Mouse (Mus musculus): ENCODE measurements at regions not wholly inside any gene's neighbourhood (a gene's known extent, or its start where the extent isn't known, plus 50 kb on each side); places are given as distances from the start of the nearest gene placed in this dataset.
"Not testable (repeated sequence)": the region's sequence is repeated elsewhere in the genome, so short reads cannot be mapped to it uniquely, and the experiment has no call there.

GRCm38 (mm10) chr17:63704991-63705390, 157.9 kb upstream of the Fer start:
- DNase-seq (ENCODE audit: low spot score): no peak

GRCm38 (mm10) chr17:63712937-63713336, 149.9 kb upstream of the Fer start:
- no peak for DNase-seq (ENCODE audit: low spot score)

GRCm38 (mm10) chr17:63715687-63716086, 147.2 kb upstream of the Fer start:
- no peak for DNase-seq (ENCODE audit: low spot score)

- no peak for DNase-seq (ENCODE audit: low spot score)
Observed at GRCm38 (mm10) chr17:63716161-63716560, 146.7 kb upstream of the Fer start.

DNA sequence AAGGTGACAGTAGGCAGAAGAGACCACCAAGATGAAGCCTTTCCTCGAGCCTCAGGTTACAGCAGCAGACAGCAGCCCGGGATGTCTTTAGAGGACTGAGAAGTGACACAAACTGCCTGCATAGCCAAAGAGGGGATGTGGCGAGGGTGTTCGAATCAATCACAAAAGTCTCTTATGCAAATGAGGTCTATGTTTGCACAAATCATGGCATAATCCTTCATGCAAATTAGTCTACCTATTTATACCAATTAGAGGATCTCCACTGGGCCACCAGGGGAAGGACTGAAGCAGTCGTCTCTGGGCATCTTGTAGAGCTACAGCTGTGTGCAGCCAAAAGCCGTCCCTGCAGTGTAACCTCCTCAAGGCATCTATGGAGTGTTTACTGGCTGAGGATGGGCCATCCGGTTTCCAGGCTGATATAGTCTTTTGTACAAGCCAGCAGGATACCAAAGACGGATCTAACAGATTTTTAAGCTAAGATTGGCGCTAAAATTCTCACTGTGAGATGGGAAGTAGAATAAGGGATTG, 145.7 kb upstream of the Fer start:
- DNase-seq (ENCODE audit: low spot score): no peak

DNA sequence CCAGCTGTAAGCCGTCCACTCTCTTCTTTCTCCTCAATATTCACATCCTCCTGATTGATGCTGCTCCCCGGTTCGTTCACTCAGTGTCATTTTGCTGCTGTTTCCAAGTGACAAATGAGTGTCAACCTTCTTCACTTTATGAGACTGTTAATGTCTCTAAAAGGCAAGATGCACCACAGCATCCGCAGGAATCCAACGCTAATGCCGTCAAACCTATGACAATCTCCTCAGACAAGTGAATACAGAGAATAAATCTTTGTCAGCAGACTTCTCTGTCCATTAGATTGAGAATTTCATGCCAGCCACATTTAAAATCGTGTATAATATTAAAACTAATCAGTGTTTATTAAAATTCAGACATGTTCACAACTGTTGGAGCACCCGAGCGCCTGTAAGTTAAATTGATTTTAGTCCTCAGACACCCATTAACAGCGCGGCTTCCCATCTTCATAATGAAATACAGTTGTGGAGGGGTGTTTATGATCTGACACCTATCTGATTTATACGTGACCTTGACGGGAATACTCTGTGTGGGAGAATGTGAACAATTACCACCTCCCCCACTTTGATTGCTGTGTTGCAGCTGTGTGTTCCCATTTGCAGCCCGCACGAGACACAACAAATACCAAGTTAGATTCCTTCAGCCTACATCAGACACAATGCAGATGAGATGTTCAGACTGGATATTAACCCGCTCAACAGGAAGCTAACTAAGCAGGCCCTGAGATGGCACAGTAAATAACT, 143.7 kb upstream of the Fer start:
- no peak for DNase-seq (ENCODE audit: low spot score)

- no peak for DNase-seq (ENCODE audit: low spot score)
Observed at GRCm38 (mm10) chr17:63719771-63720170, 143.1 kb upstream of the Fer start.

GRCm38 (mm10) chr17:63720883-63721282, 142.0 kb upstream of the Fer start:
- DNase-seq (ENCODE audit: low spot score): no peak

- DNase-seq (ENCODE audit: low spot score): no peak
Observed at GRCm38 (mm10) chr17:63722434-63723004, 140.3 kb upstream of the Fer start.

DNA sequence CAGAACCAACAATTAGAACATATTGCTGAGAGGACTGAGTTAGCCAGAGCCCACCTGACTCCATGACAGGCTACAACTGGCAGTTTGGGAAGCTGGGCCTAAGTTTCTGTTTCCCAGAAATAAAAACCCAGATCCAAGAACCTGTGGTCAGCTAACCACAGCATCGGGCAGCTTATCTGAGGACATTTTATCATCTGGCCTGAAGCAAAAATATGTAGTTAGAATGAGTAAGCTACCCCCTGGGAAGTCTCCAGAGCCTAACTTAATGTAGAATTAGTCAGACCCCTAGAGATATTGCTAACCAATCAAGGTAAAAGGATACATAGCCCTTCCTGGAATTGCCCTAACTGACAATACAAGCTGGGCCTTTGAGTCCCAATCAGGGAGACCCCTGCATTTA, 124.7 kb upstream of the Fer start:
- no peak for DNase-seq (ENCODE audit: low spot score)

- no peak for DNase-seq (ENCODE audit: low spot score)
Observed at GRCm38 (mm10) chr17:63739710-63740109, 123.2 kb upstream of the Fer start.

DNA sequence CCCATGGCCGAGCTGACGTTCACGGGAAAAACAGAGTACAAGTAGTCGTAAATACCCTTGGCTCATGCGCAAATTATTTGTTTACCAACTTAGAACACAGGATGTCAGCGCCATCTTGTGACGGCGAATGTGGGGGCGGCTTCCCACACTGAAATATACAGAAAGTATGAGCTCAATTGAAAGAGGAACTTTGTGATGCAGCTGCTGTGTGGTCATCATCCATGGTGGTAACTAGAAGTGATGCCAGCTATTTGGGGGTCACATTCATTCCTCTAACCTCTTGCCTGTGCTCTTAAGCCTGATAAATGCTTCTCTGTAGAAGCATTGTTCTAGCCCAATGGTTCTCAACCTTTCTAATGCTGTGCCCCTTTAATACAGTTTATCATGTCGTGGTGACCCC, 113.6 kb upstream of the Fer start:
- not testable (repeated sequence) for DNase-seq (ENCODE audit: low spot score)

DNA sequence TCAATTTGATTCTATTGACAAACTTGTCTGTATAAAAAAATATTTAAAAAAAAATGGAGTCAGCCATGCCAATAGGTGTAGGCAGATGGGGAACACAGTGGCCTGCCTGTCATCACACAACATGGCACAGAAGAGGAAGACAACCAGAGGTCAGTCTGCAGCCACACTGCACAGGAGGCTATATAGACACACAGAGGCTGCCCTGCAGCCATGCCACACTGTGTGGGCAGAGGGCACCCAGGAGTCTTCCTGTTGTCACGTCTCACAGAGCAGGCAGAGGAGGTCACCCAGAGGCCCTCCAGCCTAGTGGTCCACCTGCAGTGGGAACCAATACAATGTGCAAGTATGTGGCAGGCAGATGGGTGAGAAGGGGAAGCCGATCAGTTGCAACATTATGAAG, 108.5 kb upstream of the Fer start:
- DNase-seq (ENCODE audit: low spot score): no peak

DNA sequence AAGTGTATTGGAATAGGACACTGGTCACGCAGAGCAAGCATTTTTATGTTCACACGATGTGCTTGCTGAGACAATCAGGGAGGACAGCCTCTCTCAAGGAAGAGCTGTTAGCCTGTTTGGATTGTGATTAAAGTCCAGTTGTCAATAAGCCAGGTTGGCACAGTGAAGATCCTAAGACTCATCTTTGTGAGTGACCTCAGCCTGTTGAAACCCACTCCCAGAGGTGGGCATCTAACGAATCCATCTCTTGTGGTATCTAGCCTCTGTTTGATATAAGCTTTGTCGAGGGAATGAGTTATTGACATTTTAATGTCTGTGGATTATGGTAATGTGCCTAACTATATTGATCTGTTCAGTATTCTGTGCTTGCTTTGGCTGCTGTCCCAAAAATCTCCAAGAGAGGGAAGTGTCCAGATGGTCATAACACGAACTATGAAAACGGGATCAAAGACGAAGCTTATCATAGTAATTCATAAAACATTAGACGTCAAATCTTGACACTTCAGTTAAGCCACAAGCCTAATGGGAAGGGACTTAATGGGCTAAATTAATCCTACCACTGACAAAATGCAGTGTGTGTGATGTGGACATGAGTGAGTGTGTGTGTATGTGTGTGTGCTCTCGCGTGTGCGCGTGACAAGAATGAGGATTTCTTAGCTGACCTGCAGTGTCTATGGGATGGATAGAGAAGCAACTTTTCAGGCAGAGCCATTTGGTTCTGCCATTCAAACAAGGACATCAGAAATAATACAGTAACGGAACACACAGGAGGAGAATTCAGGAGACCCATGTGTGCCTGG, 104.8 kb upstream of the Fer start:
- DNase-seq (ENCODE audit: low spot score): no peak

DNA sequence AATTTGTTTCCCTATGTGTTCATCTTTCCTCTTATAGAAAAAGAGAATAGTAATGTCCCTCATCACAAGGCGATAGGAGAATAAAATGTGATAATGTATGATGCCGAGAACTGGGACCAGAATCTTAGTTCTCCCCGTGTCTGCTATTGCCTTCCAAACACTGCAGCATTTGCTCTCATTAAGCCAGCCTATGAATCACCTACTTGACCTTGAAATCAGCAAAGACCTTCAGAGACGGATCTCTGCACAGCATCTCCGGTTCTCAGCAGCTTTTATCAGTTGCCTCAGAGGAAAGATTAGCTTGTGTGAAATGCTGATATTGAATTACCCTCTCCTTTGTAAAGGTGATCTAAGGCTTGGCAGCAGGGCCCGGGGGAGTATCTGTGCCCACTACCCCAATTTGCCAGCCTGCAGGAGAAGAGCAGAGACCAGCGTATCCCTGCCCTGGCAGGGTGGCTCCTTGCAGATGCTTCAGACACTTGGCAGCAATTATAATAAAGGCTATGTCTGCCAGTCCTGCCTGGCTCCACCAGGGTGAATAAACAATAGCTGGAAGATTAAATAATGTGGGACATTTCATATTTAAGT, 104.0 kb upstream of the Fer start:
- no peak for DNase-seq (ENCODE audit: low spot score)

GRCm38 (mm10) chr17:63761058-63761457, 101.8 kb upstream of the Fer start:
- DNase-seq (ENCODE audit: low spot score): no peak

DNA sequence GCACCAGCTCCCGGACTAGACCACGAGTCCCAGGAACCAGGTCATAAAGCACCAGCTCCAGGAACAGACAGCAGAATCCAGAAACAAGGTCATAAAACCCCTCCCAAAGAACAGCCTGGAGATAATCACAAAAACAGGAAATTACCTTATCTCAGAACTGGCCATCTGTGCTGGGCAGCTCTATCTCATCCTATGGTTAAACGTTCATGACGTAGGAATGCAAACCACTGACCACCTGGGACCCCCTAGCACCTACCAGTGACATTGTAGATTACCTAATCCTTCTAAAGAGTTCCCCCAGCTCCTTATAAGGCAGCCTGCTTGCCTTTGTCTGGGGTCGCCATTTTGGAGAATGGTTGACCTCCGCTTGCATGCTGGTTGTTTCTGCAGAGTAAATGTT, 91.8 kb upstream of the Fer start:
- DNase-seq (ENCODE audit: low spot score): no peak

GRCm38 (mm10) chr17:63784381-63785116, 78.3 kb upstream of the Fer start:
- DNase-seq (ENCODE audit: low spot score): no peak

GRCm38 (mm10) chr17:63786444-63786843, 76.4 kb upstream of the Fer start:
- DNase-seq (ENCODE audit: low spot score): no peak

GRCm38 (mm10) chr17:63794352-63794751, 68.5 kb upstream of the Fer start:
- no peak for DNase-seq (ENCODE audit: low spot score)

DNA sequence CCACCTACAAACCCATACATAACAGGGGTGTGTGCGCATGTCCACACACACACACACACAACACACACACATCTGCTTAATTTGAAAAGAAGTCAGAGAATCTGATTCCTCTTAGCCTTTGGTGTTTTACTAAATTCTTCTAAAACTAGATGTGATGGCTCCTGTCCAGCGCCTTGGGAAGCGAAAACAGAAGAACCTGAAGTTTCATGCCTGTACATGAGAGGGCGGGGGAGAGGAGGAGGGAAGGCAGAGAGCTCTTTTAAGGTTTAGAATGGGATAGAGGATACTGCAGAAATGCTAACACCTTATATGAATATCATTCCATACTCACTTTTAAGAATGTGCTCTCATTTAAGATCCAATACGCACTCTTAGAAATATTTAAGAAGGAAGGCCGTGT, 64.5 kb upstream of the Fer start:
- DNase-seq (ENCODE audit: low spot score): no peak

- DNase-seq (ENCODE audit: low spot score): no peak
Observed at GRCm38 (mm10) chr17:63798961-63799531, 63.8 kb upstream of the Fer start.
